Mouse (Mus musculus) left cerebral cortex, postnatal 4 days (tissue): ENCODE results near the gene Mlx. TPM values are rescaled to one million over a fixed set of nuclear protein-coding genes. Genes with fewer than 3 reads are reported as not detected.

Experiments used
- DNase-seq: peaks from one replicate; pipeline ENCODE4 v3.0.0-alpha.2; 2022
- intact Hi-C: fragments of 180-260 bp; cut with DNase I; formaldehyde crosslinking; loops from one replicate; pipeline ENCODE4 v1.15.1; 2025
- total RNA-seq, 2 experiments: library from RNA; stranded (reverse); gene quantifications; 2 replicates each; pipeline ENCODE4 v1.2.3; 2021

The Mlx gene
- total RNA-seq, 2 experiments from 2014 or later: 39.0 to 47.3 TPM

DNA sequence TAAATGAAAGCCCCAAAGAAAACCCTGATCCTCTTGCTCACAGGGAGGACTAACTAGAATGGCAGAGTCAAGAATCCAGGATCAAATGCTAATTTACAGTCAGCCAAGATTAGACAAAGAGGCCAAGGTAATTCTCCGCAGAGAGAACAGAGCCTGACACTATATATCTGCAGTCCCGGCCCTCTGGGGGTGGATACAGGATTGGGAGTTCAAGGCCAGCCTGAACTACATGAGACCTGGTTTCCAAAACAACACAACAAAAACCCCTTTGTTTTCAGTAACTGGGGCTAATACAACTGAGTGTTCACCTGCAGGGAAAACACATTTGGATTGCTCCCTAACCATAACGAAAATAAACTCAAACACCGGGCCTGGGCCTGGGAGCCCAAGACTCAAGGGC, 22.6 kb upstream of the Mlx start:
- intact Hi-C loops: no loop called here
- DNase-seq: no peak

DNA sequence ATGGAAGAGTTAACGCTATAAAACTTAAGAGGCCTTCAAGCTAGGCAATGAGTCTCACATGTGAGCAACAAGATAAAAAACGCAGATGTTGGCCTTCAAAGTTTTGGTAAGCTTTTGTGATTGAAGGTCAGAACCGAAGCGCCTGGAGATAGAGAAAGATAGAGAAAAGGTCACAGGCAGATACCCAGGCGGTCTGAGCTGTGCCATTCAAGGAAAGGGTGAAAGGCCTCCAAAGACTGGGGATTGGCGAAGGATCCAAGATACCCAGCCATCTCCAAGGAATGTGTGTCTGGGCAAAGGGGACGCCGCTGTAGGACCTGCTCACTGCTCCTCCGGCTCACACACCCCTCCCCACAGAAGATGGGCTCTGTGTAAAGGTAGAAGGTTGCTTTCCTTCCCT, 22.1 kb upstream of the Mlx start:
- DNase-seq: no peak
- intact Hi-C loops: loop anchor here (5.0 kb wide), 1 partner anchor 83 kb away; no protein-coding TSS in a partner anchor

DNA sequence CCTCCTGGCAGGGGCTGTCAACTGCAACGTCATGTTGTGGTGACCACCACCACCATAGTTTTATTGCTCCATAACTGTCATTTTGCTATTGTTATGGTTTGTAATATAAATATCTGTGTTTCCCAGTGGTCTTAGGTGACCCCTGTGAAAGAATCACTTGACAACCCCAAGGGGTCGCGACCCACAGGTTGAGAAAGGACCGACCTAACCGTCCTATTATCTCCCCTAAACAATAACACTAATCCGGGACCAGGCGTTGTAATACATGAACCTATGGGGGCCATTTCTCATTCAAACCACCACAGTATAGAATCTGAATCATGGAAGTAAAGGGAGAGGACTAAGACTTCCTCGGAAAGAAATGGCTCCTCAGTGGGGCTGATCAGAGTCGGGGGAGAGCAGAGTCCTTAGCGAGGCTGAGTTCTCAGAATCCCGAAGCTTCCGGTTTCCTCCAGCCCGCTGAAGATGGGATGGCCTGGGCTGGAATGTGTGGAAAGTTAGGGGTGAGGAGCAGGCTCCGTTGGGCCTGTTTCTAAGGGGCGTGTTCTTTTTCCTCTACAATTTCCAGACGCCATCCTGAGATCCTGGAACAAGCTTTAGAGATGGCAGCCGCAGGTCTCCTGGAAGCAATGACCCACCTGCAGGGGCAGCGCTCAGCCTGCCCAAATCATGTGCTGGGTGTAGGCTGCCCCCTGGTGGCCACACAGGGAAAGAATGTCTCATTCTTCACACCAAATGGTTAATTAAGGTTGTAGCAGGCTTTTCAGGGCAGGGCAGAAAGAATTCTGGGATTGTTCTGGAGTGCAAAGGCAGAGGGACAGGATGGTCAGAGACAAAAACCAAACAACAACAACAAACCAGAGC, 20.3 kb upstream of the Mlx start:
- peak; percentile 92 for DNase-seq
- intact Hi-C loops: loop anchor here (5.0 kb wide), 1 partner anchor 84 kb away; no protein-coding TSS in a partner anchor

DNA sequence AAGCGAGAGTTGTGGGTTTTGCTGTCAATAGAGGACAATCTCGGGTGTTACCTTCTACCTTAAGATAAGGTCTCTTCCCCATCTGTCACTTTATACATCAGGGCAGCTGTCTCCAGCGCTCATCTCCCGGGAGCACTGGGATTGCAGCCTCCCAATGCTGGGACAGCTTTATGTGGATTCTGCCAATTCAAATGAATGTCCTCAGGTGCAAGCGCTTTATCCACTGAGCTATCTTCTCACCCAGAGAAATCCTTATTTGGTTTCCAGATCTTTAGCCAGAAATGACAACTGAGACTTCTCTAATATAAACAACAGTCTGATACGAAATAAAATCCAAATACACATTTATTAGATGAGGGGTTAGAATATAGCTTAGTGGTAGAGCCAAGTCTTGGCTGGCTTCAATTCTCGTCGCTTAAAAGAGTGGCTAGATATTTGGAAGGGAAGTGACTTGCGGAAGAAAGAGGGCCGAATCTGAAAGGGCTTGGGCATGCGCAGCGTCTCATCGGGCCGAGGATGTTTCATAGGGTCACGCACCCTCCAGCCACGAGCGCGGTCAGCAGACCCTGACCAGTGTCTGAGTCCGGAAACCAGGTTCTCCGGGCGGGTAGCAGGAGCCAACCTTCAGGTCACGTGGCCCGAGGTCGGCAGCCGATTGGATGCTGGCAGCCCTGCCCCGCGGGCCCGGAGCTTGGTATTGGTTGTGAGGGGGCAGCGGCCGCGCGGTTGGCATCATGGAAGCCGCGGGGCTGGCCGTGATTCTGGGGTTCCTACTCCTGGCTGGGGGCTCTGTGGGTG, 17.5 kb upstream of the Mlx start, which contains the start of gene Naglu:
Gene Naglu, plus strand, starts transcription at position 622 of the 798 bp plus-strand sequence.
- DNase-seq: peak; percentile 97
- intact Hi-C loops: loop anchor here (5.0 kb wide), 1 partner anchor 87 kb away; no protein-coding TSS in a partner anchor

DNA sequence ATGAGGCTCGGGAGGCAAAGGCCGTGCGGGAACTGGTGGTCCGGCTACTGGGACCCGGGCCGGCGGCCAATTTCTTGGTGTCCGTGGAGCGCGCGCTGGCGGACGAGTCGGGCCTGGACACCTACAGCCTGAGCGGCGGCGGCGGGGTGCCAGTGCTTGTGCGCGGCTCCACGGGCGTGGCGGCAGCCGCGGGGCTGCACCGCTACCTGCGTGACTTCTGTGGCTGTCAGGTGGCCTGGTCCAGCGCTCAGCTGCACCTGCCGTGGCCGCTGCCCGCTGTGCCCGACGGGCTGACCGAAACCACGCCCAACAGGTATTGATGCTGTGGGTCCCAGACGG, 16.9 kb upstream of the Mlx start:
- no peak for DNase-seq
- intact Hi-C loops: no loop called here

DNA sequence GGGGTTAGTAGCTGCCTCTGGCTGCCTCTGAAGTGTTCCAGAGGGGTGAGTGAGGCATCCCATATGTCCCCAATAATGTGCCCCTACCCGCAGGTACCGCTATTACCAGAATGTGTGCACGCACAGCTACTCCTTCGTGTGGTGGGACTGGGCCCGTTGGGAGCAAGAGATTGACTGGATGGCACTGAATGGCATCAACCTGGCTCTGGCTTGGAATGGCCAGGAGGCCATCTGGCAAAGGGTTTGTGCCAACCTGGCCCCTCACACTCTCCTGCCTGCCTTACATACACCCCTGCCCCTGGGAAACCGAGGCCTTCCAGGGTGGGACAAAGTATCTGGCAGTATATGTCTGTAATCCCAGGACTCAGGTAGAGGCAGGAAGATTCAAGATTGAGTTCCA, 16.1 kb upstream of the Mlx start:
- peak; percentile 43 for DNase-seq
- intact Hi-C loops: no loop called here

DNA sequence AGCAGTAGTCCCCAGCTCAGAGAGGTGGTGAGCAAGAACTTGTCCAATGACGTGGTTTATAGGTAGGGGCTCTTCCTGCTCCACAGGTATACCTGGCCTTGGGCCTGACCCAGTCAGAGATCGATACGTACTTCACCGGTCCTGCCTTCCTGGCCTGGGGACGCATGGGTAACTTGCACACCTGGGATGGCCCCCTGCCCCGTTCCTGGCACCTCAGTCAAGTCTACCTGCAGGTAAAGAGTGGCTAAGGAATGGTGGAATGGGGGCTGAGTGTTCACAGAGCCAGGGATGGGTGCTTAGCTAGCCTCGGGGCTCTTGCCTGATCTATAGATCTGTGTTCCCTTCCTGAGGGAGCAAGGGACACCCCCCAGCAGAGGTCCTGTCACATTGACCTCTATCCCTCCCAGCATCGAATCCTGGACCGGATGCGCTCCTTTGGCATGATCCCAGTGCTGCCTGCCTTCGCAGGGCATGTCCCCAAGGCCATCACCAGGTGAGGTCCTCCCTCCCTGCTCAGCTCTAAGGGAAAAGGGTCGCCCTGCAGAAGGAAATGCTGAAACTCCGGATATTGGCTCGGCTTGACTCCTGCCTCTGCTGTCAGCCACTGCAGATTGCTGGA, 15.2 kb upstream of the Mlx start:
- intact Hi-C loops: no loop called here
- DNase-seq: no peak

DNA sequence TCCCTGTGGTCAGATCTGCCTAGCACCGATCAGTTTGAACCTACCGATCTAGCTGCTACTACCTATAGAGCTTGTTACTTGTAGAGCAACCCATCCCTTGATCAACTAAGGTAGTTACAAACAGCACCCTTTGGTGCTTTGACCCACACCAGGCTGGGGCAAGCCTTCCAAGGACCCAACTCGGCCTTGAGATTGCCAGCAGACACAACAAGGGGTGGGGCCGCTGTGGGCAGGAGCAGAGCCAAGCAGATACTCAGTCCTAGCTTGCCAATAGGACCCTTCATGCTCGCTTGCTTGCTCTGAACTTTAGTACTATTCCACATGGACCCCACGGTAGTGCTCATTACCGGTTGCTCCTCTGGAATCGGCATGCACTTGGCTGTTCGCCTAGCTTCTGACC, 9.0 kb upstream of the Mlx start, which contains the start of gene Hsd17b1:
Gene Hsd17b1, plus strand, starts transcription at position 291 of the 400 bp plus-strand sequence.
- intact Hi-C loops: no loop called here
- no peak for DNase-seq

DNA sequence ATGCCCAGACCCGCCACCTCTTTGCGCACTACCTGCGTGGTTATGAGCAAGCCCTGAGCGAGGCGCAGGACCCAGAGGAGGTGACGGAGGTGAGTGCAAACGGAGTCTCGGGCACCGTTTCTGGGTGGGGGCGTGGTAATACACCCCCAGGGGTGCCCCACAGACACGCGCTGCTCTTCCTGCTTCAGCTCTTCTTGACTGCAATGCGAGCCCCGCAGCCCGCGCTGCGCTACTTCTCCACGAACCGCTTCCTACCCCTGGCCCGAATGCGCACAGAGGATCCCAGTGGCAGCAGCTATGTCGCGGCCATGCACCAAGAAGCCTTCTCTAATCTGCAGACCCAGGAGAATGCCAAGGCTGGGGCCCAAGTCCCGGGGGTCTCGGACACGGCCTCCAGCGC, 7.3 kb upstream of the Mlx start:
- DNase-seq: no peak
- intact Hi-C loops: no loop called here

DNA sequence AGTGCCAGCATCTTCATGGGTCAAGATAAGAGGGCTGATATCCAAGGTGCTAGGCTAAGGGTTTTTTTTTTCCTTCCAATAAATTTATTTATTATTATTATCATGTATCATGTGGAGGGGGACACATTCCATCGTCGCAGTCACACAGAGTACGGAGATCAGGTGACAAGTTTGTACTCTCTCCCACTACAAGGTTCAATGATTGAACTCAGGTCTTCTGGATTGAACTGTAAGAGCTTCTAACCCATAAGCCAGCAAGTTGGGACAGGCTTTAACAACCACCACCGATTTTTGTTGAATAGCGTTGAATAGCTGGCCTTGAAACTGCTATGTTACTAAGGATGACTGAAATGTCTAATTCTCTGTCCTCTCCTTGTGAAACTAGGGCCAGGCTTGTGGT, 6.7 kb upstream of the Mlx start:
- no peak for DNase-seq
- intact Hi-C loops: no loop called here

DNA sequence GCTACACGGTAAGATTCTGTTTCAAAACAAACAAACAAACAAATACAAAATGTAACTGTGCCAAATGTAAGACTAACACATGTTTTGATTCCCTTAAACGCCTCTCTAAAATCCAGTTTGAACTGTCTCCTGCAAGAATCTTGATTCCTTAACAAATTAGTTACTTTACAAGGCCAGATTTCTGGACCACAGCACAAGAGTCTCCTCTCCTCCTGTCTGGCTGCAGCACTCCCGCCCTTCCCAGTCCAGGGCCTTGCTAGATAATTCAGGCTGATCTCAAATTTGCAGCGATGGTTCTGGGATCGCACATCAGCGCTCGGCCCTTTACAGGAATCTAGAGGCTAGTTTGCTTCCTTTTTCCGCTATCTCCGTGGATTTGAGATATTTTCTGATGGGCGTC, 5.4 kb upstream of the Mlx start:
- intact Hi-C loops: no loop called here
- no peak for DNase-seq

DNA sequence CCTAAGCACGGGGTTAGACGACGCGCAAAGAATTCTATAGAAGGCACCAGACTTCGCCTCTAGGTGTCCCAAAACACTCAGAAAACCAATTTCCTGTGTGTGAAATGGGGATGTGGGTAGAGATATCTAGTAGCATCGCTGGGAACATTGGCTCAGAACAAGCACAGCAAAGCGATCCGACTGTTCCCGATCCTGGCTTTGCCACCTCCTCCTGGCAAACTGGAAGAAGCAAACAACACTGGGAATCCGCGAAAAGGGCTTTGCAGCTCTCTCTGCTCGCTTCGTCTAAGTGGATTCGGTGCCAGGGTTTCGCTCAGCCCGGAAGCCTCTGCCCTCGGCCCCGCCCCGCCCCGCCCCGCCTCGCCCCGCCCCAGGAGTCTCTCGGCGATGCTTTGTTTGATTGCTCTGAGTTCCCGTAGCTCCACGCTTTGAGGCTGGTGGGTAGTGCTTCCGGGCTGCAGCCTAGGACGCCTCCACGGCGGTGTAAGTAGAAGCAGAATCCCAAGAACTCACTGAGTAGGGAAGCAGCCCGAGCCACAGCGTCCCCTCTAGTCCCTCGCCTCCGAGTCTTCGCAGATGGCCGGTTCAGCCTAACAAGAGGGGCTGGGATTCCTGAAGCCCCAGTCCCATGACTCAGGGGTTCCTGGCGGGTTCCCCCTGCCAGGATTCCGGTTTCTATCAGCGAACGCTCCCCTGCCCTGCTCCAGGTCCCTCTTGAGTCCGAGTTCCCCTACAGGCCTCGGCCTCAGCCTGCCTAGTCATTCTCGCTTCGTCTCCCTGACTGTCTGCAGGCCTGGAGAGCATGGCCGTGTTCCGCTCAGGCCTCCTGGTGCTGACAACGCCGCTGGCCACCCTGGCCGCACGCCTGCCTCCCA, 4.6 kb upstream of the Mlx start, which contains the start of gene Coasy:
Gene Coasy, plus strand, starts transcription at position 358 of the 875 bp plus-strand sequence.
- intact Hi-C loops: no loop called here
- DNase-seq: peak; percentile 90

DNA sequence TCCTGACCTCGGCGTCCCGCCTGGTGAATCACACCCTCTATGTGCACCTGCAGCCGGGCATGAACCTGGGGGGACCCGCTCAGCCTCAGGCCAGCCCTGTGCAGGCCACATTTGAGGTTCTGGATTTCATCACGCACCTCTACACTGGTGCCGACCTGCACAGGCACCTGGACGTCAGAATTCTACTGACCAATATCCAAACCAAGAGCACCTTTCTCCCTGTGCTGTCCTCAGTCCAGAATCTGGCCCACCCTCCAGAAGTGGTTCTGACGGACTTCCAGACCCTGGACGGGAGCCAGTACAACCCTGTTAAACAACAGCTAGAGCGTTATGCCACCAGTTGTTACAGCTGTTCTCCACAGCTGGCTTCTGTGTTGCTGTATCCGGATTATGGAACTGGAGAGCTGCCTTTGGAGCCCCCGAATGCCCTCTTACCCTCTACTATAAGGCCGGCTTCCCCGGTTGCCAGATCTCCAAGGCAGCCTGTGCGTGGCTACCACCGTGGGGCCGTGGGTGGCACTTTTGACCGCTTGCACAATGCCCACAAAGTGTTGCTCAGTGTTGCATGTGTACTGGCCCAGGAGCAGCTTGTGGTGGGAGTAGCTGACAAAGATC, 3.9 kb upstream of the Mlx start:
- DNase-seq: no peak
- intact Hi-C loops: no loop called here

DNA sequence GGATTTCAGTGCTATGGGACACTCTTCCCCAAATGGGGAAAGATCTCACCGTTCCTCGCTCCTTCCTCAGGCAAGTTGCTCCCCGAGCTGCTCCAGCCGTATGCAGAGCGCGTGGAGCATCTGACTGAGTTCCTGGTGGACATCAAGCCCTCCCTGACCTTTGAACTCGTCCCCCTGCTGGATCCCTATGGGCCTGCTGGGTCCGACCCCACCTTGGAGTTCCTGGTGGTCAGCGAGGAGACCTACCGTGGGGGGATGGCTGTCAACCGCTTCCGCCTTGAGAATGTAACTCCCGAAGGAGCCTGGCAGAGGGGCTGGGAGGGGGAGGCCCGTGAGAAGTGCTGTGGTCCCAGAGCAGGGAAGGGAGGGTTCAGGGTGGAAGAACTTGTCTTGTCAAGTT, 2.8 kb upstream of the Mlx start:
- DNase-seq: no peak
- intact Hi-C loops: no loop called here

DNA sequence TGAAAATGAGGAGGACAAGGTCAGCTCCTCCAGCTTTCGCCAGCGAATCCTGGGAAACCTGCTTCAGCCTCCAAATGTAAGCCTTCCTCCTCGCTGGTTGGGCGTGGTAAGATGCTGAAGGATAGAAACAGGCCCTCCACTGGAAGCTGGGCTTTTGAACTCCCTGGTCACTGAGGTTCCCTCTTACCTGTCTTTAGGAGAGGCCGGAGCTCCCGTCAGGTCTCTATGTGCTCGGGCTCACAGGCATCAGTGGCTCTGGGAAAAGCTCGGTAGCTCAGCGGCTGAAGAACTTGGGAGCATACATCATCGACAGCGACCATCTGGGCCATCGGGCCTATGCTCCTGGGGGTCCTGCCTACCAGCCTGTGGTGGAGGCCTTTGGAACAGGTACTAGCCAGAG, 2.3 kb upstream of the Mlx start:
- DNase-seq: no peak
- intact Hi-C loops: no loop called here

DNA sequence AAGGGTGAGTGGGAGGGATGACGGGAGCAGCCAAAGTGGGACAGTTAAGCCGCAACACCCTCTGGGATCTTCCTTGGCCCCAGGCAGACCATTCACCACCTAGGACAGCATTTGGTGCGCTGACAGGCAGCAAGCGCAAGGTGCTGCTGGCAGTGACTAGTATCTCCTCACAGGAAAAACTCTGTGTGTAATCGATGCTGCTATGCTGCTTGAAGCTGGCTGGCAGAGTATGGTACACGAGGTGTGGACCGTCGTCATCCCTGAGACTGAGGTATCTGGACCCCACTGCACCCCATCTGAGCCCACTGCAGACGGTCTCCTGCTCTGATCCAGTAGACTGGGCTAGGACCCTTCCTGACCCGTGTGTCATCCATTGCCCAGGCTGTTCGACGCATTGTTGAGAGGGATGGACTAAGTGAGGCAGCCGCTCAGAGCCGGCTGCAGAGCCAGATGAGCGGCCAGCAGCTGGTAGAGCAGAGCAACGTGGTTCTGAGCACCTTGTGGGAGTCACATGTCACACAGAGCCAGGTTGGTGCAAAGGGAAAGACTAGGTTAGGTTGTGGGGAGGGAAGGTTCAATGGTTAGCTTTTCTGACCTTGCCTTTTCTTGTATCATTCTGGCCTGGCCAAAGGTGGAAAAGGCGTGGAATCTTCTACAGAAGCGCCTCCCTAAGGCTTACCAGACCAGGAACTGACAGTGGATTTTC, 1.3 kb upstream of the Mlx start:
- DNase-seq: no peak
- intact Hi-C loops: no loop called here

DNA sequence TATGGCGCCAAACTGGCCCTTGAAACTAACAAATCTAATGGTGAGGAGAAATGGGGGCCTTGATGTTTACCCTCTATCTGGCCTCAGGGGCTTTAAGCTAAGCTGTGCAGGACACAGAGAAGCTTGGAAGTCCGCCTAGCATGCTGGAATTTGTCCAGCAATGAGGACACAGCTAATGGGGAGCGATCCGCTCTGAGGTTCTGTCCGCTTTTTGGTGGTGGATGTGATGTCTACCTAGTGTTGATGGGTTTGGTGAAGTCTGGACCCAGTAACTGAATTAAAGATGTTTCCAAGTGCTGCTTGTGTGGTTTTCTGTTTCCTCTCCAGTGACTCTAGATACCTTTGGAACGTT, 778 bp upstream of the Mlx start:
- no peak for DNase-seq

DNA sequence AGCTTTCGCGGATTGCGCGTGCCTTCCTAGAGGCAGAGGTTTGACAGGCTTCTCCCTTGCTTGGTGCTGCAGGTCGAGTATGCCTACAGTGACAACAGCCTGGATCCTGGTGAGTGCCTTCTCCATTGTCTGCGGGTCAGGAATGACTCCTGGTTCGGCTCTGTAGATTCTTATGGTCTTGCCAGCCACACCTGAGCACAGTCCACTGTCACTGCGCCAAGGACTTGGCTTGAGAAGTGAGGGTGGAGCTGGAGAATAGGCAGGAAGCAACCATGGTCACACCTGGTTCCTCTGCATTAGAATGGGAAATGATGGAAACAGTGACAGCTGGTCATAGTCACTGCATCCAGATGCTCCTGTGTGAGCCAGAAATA, 592 bp downstream of the Mlx start:
- intact Hi-C loops: no loop called here
- no peak for DNase-seq

More for the DNA sequence above, 778 bp upstream of the Mlx start:
- intact Hi-C loops: no loop called here

DNA sequence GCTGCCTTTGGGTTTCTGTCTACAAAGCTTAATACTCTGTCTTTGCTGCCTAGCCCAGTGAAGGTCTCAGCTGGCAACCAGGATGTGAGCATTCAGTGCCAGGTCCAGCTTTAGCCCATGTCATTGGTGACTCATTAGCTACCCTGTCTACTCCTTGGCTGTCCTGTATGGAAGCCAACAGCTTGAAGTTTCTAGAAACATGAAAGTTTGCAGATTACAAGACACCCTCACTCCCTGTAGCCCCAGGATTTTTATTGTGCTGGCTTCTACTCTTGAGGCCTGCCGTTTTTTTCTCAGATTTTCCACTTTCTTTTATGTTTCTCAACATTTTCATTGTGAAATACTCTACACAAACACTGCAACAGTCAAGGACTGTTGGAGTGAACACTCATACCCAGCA, 2.9 kb downstream of the Mlx start:
- intact Hi-C loops: no loop called here
- no peak for DNase-seq
